Mouse (Mus musculus) mouse trophoblast stem cell (cell line): Measurements from ENCODE around the gene Alpk3.
"Not testable (repeated sequence)": the region's sequence is repeated elsewhere in the genome, so short reads cannot be mapped to it uniquely, and the experiment has no call there.

Experiments used
- in situ Hi-C, 2 experiments: fragments of 300-500 bp; cut with MseI, MboI; formaldehyde crosslinking; loops; 2 replicates in 1 of 2; 3 replicates in 1 of 2; pipeline ENCODE4 v1.15.1; 2025

Gene Alpk3

DNA sequence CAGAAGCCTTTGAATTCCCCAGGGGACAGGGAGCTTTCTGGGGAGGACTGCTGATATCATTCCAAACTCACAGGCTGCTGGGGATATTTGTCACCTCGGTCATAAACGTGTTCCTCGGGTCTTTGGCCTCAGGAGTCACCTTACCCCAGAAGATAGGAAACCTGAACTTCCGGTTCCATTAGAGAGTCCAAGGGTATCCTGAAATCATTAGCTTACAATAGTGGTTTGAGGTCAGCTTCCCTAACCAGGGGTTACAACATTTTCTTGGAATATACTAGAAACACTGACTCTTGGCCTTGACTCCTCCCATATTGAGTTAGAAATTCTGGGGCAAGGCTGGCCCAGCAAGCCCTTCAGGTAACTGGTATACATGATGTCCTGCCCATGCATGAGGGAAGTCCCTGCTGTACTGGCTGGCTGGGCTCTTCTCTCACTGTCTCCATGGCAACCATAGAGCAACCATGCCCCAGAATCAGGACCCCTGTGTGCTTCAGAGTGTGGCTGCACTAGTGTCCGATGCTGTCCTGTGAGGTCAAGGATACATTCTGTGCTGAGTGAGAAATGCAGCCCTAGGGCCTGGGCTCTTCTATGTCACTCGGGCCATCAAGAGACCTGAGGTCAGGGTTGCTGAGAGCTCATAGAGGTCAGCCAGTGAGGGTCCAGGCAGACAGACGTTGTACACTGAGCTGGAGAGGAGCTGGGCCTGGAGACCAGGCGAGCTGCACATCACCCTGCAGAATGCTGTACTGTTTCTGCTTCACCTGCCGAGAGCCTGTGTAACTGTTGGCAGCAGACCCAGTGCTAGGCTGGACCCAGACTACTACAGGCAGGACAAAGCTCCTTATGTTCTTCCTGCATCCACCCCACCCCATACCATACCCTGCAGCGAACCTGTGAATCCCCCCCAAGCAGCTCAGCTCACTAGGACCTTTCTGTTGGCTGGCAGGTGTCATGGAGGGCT is 68.1 kb downstream of the Alpk3 start:
- in situ Hi-C loops: no loop called here

DNA sequence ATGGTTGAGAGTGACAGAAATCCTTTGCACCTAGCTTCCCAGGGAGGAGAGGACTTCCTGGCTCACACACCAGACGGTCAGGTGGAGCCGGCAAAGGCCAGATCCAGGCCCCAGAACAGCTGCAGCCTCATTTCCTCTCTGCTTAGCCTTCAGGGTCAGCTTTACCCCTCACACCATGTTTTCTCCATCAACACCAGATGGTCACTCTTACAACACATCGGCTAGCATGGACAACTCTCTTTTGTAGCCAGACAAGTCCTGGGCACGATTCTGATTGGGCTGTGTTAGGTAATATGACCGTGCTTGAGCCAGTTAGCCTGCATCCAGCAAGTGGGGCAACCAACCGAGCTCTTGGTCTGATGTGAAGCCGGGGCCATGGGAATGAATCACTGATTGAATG is 74.5 kb downstream of the Alpk3 start:
- in situ Hi-C loops: no loop called here

DNA sequence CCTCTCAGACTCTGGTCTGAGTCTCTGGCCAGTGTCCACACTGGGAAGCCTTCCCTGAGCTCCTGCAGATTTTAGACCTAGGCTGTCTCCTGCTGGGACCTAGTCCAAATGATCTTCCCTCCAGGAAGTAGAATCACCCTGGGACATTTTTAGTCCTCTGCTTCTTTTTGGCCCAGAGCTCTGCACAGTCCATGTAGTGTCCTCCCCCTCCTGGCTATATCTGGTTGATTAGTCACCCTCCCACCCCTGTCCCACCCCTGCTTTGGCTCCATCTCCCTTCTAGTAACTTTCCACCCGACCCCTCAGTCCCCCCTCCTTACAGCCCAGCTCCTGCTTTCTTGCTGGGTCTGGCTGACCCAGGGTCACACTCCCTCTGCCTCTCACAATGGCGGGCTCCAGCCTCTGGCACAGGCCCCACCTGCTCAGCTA is 75.5 kb downstream of the Alpk3 start:
- in situ Hi-C loops: no loop called here

DNA sequence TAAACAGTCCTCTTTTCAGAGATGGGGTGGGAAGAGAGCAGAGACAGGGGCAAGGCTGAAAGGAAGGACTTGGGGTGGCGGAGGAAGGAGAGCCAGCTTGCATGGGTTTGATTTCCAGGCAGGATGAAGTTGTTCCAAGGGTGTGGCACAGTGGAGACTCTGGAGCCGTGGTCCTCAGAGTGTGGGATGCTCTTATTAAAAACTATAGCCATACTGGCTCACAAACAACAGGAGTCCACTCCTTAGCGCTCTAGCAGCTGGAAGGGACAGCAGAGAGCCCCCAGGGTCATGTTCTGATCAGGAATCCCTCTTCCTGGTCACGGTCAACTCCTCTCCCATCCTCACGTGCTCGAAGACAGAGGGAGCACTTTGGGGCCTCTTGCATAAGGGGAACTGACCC is 76.0 kb downstream of the Alpk3 start:
- in situ Hi-C loops: no loop called here

DNA sequence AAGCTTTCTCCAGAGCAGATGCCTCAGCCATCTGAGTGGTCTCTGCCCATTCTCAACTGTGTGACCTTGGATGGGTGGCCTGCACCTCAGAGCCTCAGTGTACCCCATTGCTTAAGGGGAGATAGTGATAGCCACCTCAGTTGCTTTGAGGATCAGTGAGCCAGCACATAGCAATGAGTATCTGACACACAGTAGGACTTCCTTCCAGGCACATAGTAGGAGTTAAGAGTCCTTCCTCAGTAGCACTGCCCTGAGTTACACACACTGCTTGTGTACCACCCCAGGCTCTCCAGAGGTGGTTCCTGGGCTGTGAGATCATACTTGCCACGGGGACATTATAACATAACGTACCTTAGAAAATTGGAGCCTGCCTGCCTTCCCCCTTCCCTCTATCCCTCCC is 76.5 kb downstream of the Alpk3 start:
- in situ Hi-C loops: no loop called here

DNA sequence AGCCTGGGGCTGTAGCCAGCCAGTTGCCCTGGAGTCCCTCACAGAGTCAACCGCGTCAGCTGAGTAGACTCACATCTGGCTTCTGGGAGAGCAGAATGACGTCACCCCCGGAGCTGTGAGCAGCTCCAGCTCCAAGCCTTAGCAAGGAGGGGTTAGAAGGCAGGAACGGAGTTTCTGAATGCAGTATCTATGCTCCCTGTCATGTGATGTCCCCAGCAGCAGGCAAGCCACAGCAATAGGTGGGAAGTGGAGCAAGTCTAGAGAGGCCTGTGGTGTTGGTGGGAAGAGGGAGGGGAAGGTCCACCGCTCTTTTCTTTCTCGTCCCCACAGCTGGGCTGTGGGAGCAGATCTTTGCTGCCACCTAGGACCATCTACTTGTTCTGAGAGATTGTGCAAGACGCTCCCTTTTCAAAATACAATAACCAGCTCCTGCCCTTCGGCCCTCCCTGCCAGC is 77.2 kb downstream of the Alpk3 start:
- in situ Hi-C loops: no loop called here

DNA sequence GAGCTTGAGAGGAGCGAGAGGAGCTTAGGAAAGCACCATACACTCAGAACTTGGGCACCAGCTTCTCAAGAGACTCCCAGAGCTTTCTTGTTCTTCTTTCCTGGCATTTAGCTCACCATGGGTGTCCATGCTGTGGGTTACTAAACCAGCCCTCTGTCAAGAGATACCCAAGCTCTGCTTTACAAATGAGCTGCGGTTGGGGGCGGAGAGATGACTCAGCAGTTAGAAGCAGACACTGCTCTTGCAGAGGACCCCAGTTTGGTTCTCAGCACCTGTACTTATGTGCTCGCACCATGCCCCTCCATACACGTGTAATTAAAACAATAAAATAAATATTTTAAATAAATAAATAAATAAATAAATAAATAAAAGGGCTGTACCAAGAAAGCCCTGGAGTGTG is 79.9 kb downstream of the Alpk3 start:
- in situ Hi-C loops: no loop called here

DNA sequence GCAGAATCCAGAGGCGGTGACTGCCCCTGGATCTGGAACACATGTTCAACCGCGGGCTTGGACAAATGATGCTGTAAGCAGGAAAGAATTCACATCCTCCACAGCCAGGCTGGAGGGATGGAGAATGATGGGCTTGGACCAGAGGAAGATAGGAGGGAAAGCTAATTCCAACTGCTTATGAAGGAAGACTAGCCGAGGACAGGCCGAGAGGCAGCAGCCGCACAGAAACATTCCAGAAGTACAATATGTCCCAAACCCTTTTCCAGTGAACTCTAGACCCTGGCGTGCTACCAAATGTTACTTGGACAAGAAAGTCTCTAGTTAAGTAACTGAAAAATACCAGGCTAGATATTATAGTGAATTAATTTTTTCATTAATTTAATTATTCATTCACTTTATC is 81.7 kb downstream of the Alpk3 start:
- in situ Hi-C loops: no loop called here

DNA sequence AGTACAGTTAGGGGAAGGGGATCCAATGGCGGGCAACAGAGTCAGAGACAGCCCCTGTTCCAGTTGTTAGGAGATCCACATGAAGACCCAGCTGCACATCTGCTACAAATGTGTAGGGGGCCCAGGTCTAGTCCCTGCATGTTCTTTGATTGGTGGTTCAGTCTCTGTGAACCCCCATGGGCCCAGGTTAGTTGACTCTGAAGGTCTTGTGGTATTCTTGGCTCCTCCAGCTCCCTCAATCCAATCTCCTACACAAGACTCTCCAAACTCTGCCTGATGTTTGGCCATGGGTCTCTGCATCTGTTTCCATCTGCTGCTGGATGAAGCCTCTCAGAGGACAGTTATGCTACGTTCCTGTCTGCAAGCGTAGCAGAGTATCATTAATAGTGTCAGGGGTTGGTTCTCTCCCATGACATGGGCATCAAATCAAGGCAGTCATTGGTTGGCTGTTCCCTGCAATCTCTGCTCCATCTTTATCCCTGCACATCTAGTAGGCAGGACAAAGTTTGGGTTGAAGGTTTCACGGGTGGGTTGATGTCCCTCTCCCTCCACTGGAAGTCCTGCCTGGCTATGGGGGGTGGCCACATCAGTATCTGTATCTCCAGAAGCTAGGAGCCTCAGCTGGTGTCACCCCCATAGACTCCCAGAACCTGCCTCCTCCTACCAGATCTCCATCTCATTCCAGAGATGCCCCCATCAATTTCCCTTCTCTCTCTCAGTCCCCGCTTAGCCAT is 82.4 kb downstream of the Alpk3 start:
- in situ Hi-C loops: no loop called here

DNA sequence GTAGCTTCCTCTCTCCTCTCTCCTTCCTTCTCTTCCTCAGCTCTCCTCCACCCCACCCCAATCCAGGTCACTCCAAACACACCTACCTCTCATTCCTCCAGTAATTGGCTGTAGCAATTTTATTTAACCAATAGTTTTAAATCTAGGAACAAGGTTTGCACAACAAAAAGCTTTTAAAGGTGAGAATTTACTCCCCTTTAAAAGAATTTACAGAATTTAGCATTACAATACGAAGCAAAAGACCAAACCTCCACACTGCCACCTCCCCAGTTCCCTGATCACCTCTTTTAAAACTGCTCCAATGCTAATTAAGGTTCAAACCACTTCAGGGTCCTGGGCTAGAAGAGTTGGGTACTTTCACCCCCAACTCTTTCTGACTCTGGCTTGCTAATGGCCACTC is 84.1 kb downstream of the Alpk3 start:
- in situ Hi-C loops: no loop called here

DNA sequence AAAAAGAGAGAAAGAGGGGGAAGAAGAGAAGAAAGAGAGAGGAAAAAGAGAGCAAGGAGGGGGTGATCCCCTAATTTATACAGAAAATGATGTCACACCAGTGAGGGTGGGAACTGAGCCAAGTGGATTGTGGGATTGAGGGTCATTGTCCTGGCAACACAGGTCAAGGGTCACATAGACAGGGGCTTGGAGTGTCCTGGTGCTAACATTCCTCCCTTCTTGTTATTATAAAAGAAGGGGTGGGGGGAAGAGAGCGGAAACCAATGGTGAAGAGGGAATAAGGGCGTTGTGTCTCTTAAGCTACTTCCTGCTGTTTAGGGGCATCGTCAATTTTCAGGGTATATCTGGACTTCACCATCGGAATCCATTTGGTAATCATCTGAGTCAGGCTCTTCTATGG is 85.7 kb downstream of the Alpk3 start:
- in situ Hi-C loops: not testable (repeated sequence)

DNA sequence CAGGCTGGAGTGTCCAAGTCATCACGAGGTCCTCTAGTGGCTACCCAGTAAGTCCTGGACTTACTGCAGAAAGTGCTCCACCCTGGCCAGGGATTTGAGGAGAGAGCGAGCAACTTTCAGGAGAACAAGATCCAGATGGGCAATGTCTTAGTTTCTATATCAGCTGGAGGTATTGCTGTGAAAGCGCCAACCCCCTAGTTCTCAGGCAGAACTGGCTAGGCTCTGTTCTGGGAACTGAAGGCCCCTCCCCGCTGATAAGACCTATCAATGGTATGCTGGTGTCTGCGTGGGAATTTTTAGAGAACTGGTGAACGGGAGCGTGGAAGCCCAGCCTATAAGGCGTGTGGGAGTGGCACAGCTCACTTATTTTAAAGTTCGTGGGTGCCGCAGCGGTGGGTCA is 92.4 kb downstream of the Alpk3 start:
- in situ Hi-C loops: loop anchor here (10.0 kb wide), 1 partner anchor 265 kb away; no protein-coding TSS in a partner anchor

DNA sequence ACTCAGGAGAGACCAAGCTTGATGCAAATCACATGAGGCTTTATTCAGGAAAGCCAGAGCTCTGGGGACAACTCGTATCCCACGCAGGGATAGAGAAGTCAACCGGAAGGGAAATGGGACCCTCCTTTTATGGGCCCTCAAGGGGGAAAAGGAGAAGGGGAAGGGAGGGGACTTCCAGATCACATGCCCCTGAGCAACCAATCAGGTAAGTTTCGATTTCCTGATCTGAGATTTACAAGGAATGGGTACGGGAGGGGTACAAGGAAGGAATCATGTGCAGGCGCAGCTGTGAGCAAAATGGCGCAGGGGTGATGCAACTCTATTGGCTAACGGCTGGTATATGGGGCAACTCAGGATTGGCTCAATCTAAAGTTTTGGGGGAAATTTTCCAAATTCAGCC is 93.8 kb downstream of the Alpk3 start:
- in situ Hi-C loops: loop anchor here (10.0 kb wide), 1 partner anchor 266 kb away; no protein-coding TSS in a partner anchor

DNA sequence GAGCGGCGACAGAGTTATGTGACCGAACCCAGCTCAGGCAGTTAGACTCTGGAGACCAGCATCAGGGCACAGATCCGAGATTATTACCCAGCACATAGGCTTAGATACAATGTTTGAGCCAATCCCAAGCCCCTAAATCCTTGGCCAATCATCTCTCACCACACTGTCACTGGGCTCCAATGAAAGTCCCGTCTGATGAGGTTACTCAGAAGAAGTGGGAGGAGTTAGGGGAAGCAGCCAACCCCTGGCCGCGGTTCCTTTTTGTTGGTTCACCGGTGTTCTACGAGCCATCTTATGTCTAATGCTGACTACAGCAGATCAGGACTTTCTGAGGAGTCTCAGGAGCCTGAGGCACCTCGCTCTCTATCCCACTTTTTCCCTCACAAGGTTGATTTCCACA is 94.9 kb downstream of the Alpk3 start:
- in situ Hi-C loops: loop anchor here (10.0 kb wide), 1 partner anchor 268 kb away; no protein-coding TSS in a partner anchor

DNA sequence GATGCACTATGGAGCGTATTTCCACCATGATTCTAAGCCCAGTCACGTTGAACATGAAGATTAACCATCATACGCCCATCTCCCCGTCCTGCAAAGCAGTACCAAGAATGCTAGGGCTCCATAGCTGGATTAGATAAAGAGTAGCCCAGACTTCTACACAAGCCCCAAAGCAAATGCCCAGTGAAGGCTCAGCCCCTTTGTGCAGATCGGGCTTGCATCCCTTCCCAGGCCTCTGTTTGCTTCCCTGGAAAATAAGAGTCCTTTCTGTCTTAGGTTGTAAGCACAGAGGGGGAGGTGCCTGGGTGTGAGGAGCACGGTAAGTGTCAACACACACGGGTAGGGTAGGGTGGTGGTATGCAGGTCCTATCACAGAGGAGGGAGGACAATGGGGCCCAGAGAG is 95.4 kb downstream of the Alpk3 start:
- in situ Hi-C loops: loop anchor here (10.0 kb wide), 1 partner anchor 268 kb away; no protein-coding TSS in a partner anchor

DNA sequence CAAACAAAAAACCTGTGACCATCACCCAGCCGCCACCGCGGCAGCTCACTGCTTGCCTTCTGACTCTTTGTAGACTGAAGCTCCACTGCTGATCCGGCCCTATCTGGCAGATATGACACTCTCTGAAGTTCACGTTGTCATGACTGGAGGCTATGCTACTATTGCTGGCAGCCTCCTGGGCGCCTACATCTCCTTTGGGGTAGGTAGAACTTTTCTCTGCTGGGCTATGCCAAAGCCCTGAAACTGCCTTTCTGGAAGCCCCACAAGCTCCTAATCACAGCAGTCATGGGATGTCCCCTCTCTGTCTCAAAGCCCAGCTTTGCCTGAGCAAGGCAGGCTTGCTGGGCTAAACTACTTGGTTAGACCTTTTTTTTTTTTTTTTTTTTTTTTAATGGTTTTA is 95.9 kb downstream of the Alpk3 start:
- in situ Hi-C loops: loop anchor here (10.0 kb wide), 1 partner anchor 269 kb away; no protein-coding TSS in a partner anchor

DNA sequence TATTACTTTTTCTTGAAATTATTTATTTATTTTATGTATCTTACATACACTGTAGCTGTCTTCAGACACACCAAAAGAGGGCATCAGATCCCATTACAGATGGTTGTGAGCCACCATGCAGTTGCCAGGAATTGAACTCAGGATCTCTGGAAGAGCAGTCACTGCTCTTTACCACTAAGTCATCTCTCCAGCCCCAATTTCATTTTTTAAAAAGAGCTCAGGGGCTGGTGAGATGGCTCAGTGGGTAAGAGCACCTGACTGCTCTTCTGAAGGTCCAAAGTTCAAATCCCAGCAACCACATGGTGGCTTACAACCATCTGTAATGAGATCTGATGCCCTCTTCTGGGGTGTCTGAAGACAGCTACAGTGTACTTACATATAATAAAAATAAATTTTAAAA is 96.8 kb downstream of the Alpk3 start:
- in situ Hi-C loops: loop anchor here (10.0 kb wide), 1 partner anchor 269 kb away; no protein-coding TSS in a partner anchor

DNA sequence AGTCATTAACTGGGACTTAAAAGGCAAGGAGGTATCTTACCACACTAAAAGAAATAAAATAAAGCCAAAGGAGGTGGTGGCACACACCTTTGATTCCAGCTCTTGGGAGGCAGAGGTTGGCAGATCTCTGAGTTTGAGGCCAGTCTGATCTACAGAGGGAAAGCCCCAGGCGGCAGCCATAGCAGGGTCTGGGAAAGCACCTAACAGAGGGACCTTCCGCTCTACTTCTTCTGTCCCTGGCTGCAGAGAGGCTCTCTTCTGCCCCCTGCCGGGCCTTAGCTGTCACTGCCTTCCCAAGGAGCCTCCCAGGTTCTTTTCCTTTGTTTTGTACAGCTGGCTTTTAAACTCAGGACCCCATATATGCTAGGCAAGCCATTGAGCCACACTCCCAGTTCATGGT is 97.6 kb downstream of the Alpk3 start:
- in situ Hi-C loops: loop anchor here (10.0 kb wide), 1 partner anchor 270 kb away; no protein-coding TSS in a partner anchor
